Mouse (Mus musculus) limb, embryonic 12.5 days (tissue): ENCODE data around the gene Ern1. TPM values are rescaled to one million over a fixed set of nuclear protein-coding genes. Genes with fewer than 3 reads are reported as not detected.

Source experiments
- ATAC-seq: fragments of 200-750 bp; cut with Nextera tagmentation; 2 replicates; pipeline ENCODE4 v1.8.0; 2017; ENCODE audit warnings: low read depth, moderate TSS enrichment; ENCODE audit not compliant: insufficient number of reproducible peaks, insufficient read depth, low FRiP score, low TSS enrichment
- H3K27ac ChIP-seq: fragments of 300-500 bp; sonication (generic); 2 replicates; pipeline ENCODE4 v1.5.1; 2016; ENCODE audit warnings: mild to moderate bottlenecking, moderate library complexity
- H3K27me3 ChIP-seq: fragments of 300-500 bp; sonication (generic); 2 replicates; pipeline ENCODE4 v1.6.1; 2016; ENCODE audit warnings: mild to moderate bottlenecking, moderate library complexity
- H3K36me3 ChIP-seq: fragments of 300-500 bp; sonication (generic); 2 replicates; pipeline ENCODE4 v1.6.1; 2016; ENCODE audit warnings: mild to moderate bottlenecking, moderate library complexity
- H3K4me1 ChIP-seq: fragments of 300-500 bp; sonication (generic); replicated peaks from 2 replicates; pipeline ENCODE4 v1.6.1; 2016
- H3K4me2 ChIP-seq: fragments of 300-500 bp; sonication (generic); 2 replicates; pipeline ENCODE4 v1.6.1; 2016; ENCODE audit warnings: mild to moderate bottlenecking, moderate library complexity
- H3K4me3 ChIP-seq: fragments of 300-500 bp; sonication (generic); replicated peaks from 2 replicates; pipeline ENCODE4 v1.5.1; 2016; ENCODE audit warnings: mild to moderate bottlenecking
- H3K9ac ChIP-seq: fragments of 300-500 bp; sonication (generic); replicated peaks from 2 replicates; pipeline ENCODE4 v1.6.1; 2016; ENCODE audit warnings: mild to moderate bottlenecking, moderate library complexity
- H3K9me3 ChIP-seq: fragments of 300-500 bp; sonication (generic); 2 replicates; pipeline ENCODE4 v1.6.1; 2016; ENCODE audit warnings: mild to moderate bottlenecking, moderate library complexity
- WGBS: fragments of 180-500 bp; shearing (Covaris S2); methylation state at CpG from one replicate; pipeline ENCODE4 v1.1.7; 2016; 5-methylcytosine and 5-hydroxymethylcytosine counted together
- polyA plus RNA-seq: library from polyadenylated mRNA; unstranded; fragments of >200 nt; fragmentation: Nextera tagmentation; extraction: Ambion mirVana; gene quantifications from 2 replicates; pipeline ENCODE4 v1.2.1, GENCODE M21; 2016

Gene Ern1
- polyA plus RNA-seq, 1 experiment from 2014 or later, result 7.9 TPM

DNA sequence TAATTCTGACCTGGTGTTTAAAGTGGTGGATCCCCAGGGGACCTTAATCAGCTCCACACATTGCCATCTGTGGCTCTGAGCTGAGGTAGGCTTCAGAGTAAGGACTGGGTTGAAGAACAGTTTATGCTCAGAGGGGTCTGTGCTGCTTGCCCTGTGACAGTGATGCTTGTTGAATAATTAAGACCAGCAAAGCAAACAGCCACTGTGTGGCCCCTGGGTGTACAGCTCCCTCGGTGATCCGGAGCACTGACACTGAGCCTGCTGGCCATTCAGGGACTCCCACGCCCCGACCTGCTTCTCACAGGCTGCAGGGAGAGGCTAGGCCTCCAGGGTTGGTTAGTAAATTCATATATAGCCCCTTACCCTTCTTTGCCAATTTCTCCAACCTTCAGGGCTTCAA, 31.9 kb upstream of the Ern1 start:
- Histone ChIP-seq H3K27ac (peak overlapping the region; percentile 12; the same call in 1 of the 2 replicates), H3K4me2 (no peak overlapping the region), H3K36me3 (no peaks in the 10 kb centered on the region), H3K9ac (no peak overlapping the region), H3K4me3 (no peak overlapping the region), H3K9me3 (no peaks in the 10 kb centered on the region), H3K4me1 (peaks cover 43% of the 10 kb centered on the region), H3K27me3 (no peaks in the 10 kb centered on the region)
- no peak for ATAC-seq
- WGBS, result 39% methylated on average over 4 of the region's 4 CpGs

DNA sequence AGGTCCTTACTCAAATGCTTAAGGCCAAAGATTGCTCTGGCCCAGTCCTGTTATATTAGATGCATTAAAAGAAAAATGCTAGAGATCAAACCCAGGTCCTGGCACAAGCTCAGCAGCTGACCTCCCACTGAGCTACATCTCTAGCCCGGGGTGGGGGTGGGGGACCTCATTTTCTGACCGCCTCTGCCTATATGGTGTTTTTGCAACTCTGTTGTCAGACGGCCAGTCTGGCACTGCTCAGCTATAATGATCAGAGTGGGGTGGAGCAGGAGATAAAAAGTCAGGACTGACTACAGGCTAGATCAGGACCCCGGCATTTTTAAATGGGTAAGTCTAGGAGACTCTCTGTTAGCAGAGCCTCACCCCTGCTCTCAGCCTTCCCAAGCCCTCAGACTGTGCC, 30.7 kb upstream of the Ern1 start:
- Histone ChIP-seq H3K9me3 (no peaks in the 10 kb centered on the region), H3K9ac (no peak overlapping the region), H3K4me1 (peaks cover 47% of the 10 kb centered on the region), H3K4me3 (no peak overlapping the region), H3K4me2 (no peak overlapping the region), H3K27ac (peak overlapping the region; percentile 78), H3K27me3 (no peaks in the 10 kb centered on the region), H3K36me3 (no peaks in the 10 kb centered on the region)
- no peak for ATAC-seq
- 18% methylated on average over 4 of the region's 4 CpGs for WGBS

- 68% methylated on average over 16 of the region's 16 CpGs for WGBS
- Histone ChIP-seq H3K4me2 (no peak overlapping the region), H3K4me3 (no peak overlapping the region), H3K36me3 (peaks cover 12% of the 10 kb centered on the region; the same call in 1 of the 2 replicates), H3K27me3 (no peaks in the 10 kb centered on the region), H3K9me3 (no peaks in the 10 kb centered on the region), H3K9ac (peak overlapping the region; percentile 23; the same call in 1 of the 2 replicates), H3K4me1 (peaks cover 42% of the 10 kb centered on the region), H3K27ac (peak overlapping the region; percentile 31; the same call in 1 of the 2 replicates)
- peak; percentile 67; the same call in 1 of the 2 replicates for ATAC-seq
These were observed 27.6 kb upstream of the Ern1 start for GRCm38 (mm10) chr11:106515079-106515745.

GRCm38 (mm10) chr11:106514446-106514845, 26.8 kb upstream of the Ern1 start:
- no peaks in the 10 kb centered on the region for H3K9me3 ChIP-seq
- peaks cover 36% of the 10 kb centered on the region for H3K4me1 ChIP-seq
- no peak for ATAC-seq
- H3K27ac ChIP-seq, result peak overlapping the region; percentile 17; the same call in 1 of the 2 replicates
- peaks cover 16% of the 10 kb centered on the region for H3K36me3 ChIP-seq
- peak overlapping the region; percentile 23; the same call in 1 of the 2 replicates for H3K9ac ChIP-seq
- WGBS, result 37% methylated on average over 5 of the region's 5 CpGs
- H3K4me3 ChIP-seq, result no peak overlapping the region
- H3K27me3 ChIP-seq, result no peaks in the 10 kb centered on the region
- no peak overlapping the region for H3K4me2 ChIP-seq

DNA sequence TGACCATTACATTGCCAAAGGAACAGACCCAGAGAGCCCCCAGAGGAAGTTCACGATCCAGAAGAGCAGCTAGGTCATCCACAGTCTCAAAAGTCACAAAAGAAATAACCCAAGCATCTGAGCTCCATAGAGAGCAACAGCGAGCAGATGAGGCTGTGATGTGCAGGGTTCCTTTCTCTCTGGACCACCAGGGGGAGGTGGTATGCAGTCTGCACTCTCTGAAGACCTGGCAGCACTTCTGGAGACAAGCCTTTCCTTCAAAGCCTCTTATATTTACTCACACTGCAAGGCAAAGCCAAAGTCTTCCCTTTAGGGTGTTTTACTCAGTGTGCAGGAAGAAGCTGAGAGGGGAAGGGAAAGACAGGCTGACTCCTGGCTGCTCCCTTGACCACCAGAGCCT, 25.5 kb upstream of the Ern1 start:
- ATAC-seq, result no peak
- 47% methylated on average over 2 of the region's 2 CpGs for WGBS
- Histone ChIP-seq H3K9ac (no peak overlapping the region), H3K9me3 (no peaks in the 10 kb centered on the region), H3K4me1 (peaks cover 24% of the 10 kb centered on the region), H3K4me3 (no peak overlapping the region), H3K27me3 (no peaks in the 10 kb centered on the region), H3K27ac (no peak overlapping the region), H3K36me3 (peaks cover 29% of the 10 kb centered on the region), H3K4me2 (no peak overlapping the region)

DNA sequence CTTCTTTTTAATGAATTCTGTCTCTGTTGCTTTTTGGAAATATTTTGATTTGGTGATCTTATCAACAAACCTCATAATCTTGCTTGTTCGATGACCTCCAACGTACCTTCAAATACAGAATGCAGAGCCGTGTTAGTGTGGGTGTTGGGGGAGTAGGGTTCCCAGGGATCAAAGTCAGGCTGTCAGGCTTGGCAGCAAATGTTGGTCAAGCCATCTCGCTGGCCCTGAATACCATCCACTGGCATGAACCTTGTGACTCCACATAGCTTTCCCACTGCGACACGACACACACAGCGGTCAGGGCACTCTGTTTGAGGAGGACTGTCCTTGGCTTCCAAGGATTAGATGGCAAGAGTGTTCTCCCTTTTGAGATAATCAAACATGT, 24.3 kb upstream of the Ern1 start:
- ATAC-seq, result no peak
- Histone ChIP-seq H3K27ac (no peak overlapping the region), H3K9me3 (no peaks in the 10 kb centered on the region), H3K27me3 (no peaks in the 10 kb centered on the region), H3K4me2 (no peak overlapping the region), H3K9ac (no peak overlapping the region), H3K36me3 (peaks cover 36% of the 10 kb centered on the region), H3K4me3 (no peak overlapping the region), H3K4me1 (peaks cover 15% of the 10 kb centered on the region)
- WGBS, result 93% methylated on average over 7 of the region's 7 CpGs

GRCm38 (mm10) chr11:106511236-106512005, 23.8 kb upstream of the Ern1 start:
- no peak for ATAC-seq
- Histone ChIP-seq H3K4me1 (peaks cover 15% of the 10 kb centered on the region), H3K4me2 (no peak overlapping the region), H3K9me3 (no peaks in the 10 kb centered on the region), H3K27ac (no peak overlapping the region), H3K27me3 (no peaks in the 10 kb centered on the region), H3K36me3 (peaks cover 36% of the 10 kb centered on the region), H3K9ac (no peak overlapping the region), H3K4me3 (no peak overlapping the region)
- 90% methylated on average over 14 of the region's 14 CpGs for WGBS

- no peaks in the 10 kb centered on the region for H3K9me3 ChIP-seq
- H3K36me3 ChIP-seq, result peaks cover 36% of the 10 kb centered on the region
- WGBS, result 86% methylated on average over 7 of the region's 7 CpGs
- H3K4me1 ChIP-seq, result no peaks in the 10 kb centered on the region
- H3K27me3 ChIP-seq, result no peaks in the 10 kb centered on the region
- no peak overlapping the region for H3K4me3 ChIP-seq
- no peak overlapping the region for H3K9ac ChIP-seq
- no peak overlapping the region for H3K4me2 ChIP-seq
- H3K27ac ChIP-seq, result no peak overlapping the region
- ATAC-seq, result no peak
These were observed 20.0 kb upstream of the Ern1 start for GRCm38 (mm10) chr11:106507638-106508037.

- Histone ChIP-seq H3K9ac (no peak overlapping the region), H3K4me1 (0 out of 2 replicates have a peak, but pooled peaks cover 6% of the 10 kb centered on the region), H3K36me3 (peaks cover 30% of the 10 kb centered on the region), H3K27ac (no peak overlapping the region), H3K9me3 (no peaks in the 10 kb centered on the region), H3K4me3 (no peak overlapping the region), H3K4me2 (no peak overlapping the region), H3K27me3 (no peaks in the 10 kb centered on the region)
- 88% methylated on average over 6 of the region's 6 CpGs for WGBS
- no peak for ATAC-seq
These were observed 18.6 kb upstream of the Ern1 start for GRCm38 (mm10) chr11:106506211-106506610.

- Histone ChIP-seq H3K9ac (no peak overlapping the region), H3K4me3 (no peak overlapping the region), H3K27ac (no peak overlapping the region), H3K27me3 (no peaks in the 10 kb centered on the region), H3K9me3 (no peaks in the 10 kb centered on the region), H3K36me3 (peaks cover 16% of the 10 kb centered on the region), H3K4me2 (no peak overlapping the region), H3K4me1 (0 out of 2 replicates have a peak, but pooled peaks cover 6% of the 10 kb centered on the region)
- ATAC-seq, result no peak
These were observed 16.5 kb upstream of the Ern1 start for GRCm38 (mm10) chr11:106504129-106504528.

DNA sequence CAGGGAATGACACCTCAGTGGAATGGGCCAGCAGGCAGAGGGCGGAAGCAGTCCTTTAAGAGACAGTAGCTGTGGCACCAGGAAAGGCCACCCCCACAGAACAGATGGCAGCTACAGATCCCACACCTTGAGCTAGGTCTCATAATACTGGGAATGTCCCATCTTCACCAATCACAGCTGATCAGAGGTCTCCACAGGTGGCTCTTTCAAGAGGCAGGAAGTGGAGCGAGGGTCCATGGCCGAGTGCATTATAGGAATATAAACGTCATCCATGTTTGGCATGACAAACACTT, 15.7 kb upstream of the Ern1 start:
- ATAC-seq, result no peak
- no peak overlapping the region for H3K9ac ChIP-seq
- no peak overlapping the region for H3K4me3 ChIP-seq
- H3K36me3 ChIP-seq, result peaks cover 9% of the 10 kb centered on the region
- H3K4me1 ChIP-seq, result 0 out of 2 replicates have a peak, but pooled peaks cover 6% of the 10 kb centered on the region
- no peak overlapping the region for H3K4me2 ChIP-seq
- H3K27me3 ChIP-seq, result no peaks in the 10 kb centered on the region
- H3K27ac ChIP-seq, result peak overlapping the region; percentile 64; the same call in 1 of the 2 replicates
- 69% methylated on average over 4 of the region's 4 CpGs for WGBS
- H3K9me3 ChIP-seq, result no peaks in the 10 kb centered on the region
